Mouse (Mus musculus): ENCODE results near the gene Gm20834. TPM values are rescaled to one million over a fixed set of nuclear protein-coding genes. Genes with fewer than 3 reads are reported as not detected.
"Not testable (repeated sequence)": the region's sequence is repeated elsewhere in the genome, so short reads cannot be mapped to it uniquely, and the experiment has no call there.

Gm20834 gene
- not detected in 2 replicates for polyA plus RNA-seq (2015; fragmentation: Nextera tagmentation; extraction: Ambion mirVana)

DNA sequence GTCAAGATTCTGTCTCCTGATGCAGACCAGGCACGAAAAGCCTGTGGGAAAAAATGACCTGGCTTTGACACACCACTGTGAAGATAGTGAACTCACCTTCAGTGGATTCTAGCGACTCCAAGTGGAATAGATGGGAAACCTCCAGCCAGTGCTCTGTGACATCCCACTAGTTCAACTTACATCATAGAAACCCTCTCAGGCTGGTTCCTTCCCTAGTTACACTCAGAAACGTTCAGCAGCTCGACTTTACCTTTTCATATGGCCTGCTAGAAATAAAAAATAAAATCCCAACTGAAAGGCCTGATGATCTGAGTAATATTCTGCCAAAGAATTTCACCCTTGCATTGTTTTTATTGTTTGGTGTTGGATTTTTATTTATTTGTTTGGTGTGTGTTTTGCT, at the start of gene Gm20834:
Gm20834 (minus strand) TSS at position 101 of the 400 bp plus-strand sequence.
- not testable (repeated sequence) for ATAC-seq (ENCODE audit: extremely low read depth, insufficient number of reproducible peaks, low FRiP score, low TSS enrichment); H3K4me3 ChIP-seq
- WGBS: 35% methylated on average over 4 of the region's 4 CpGs

More for the DNA sequence above, at the start of gene Gm20834:
- H3K27me3 ChIP-seq (replicated peaks); H3K4me1 ChIP-seq; H3K9me3 ChIP-seq; H3K27ac ChIP-seq (replicated peaks); H3K4me2 ChIP-seq; H3K36me3 ChIP-seq; H3K9ac ChIP-seq: not testable (repeated sequence)

Other genes with a start within 250 kb of the Gm20834 start
- not detected in 2 replicates for gene Gm21310, start 177.4 kb downstream of the Gm20834 start, polyA plus RNA-seq (2015; fragmentation: Nextera tagmentation; extraction: Ambion mirVana)
- not detected in 2 replicates for gene Gm28510, start 88.1 kb upstream of the Gm20834 start, polyA plus RNA-seq (2015; fragmentation: Nextera tagmentation; extraction: Ambion mirVana)
- gene Gm20737, start 211.5 kb upstream of the Gm20834 start, polyA plus RNA-seq (2015; fragmentation: Nextera tagmentation; extraction: Ambion mirVana): not detected in 2 replicates
- gene Gm21775, start 228.9 kb upstream of the Gm20834 start, polyA plus RNA-seq (2015; fragmentation: Nextera tagmentation; extraction: Ambion mirVana): not detected in 2 replicates